Mouse (Mus musculus): Measurements from ENCODE around the gene Camk2g.
A peak's percentile ranks its signal among the peaks of the same experiment; 100 is the strongest.

Camk2g gene

GRCm38 (mm10) chr14:20786020-20786419, 7.9 kb downstream of the Camk2g start:
- no peak for DNase-seq (ENCODE audit: low read depth, low spot score)

GRCm38 (mm10) chr14:20785231-20785630, 8.7 kb downstream of the Camk2g start:
- DNase-seq (ENCODE audit: low read depth, low spot score): peak; percentile 84

- peak; percentile 27 for DNase-seq (ENCODE audit: low read depth, low spot score)
These were observed 9.2 kb downstream of the Camk2g start for GRCm38 (mm10) chr14:20784708-20785107.

GRCm38 (mm10) chr14:20783526-20783925, 10.4 kb downstream of the Camk2g start:
- DNase-seq (ENCODE audit: low read depth, low spot score): no peak

GRCm38 (mm10) chr14:20782860-20783259, 11.0 kb downstream of the Camk2g start:
- no peak for DNase-seq (ENCODE audit: low read depth, low spot score)

- no peak for DNase-seq (ENCODE audit: low read depth, low spot score)
These were observed 13.7 kb downstream of the Camk2g start for GRCm38 (mm10) chr14:20780217-20780616.

- no peak for DNase-seq (ENCODE audit: low read depth, low spot score)
These were observed 15.4 kb downstream of the Camk2g start for GRCm38 (mm10) chr14:20778496-20778895.

- DNase-seq (ENCODE audit: low read depth, low spot score): peak; percentile 56
These were observed 18.2 kb downstream of the Camk2g start for GRCm38 (mm10) chr14:20775661-20776060.

GRCm38 (mm10) chr14:20773410-20773809, 20.5 kb downstream of the Camk2g start:
- DNase-seq (ENCODE audit: low read depth, low spot score): no peak

- DNase-seq (ENCODE audit: low read depth, low spot score): no peak
These were observed 21.1 kb downstream of the Camk2g start for GRCm38 (mm10) chr14:20772808-20773207.

GRCm38 (mm10) chr14:20771941-20772340, 21.9 kb downstream of the Camk2g start:
- DNase-seq (ENCODE audit: low read depth, low spot score): no peak

- no peak for DNase-seq (ENCODE audit: low read depth, low spot score)
These were observed 25.3 kb downstream of the Camk2g start for GRCm38 (mm10) chr14:20768581-20768980.

GRCm38 (mm10) chr14:20767936-20768335, 26.0 kb downstream of the Camk2g start:
- no peak for DNase-seq (ENCODE audit: low read depth, low spot score)

- DNase-seq (ENCODE audit: low read depth, low spot score): peak; percentile 79
These were observed 28.1 kb downstream of the Camk2g start for GRCm38 (mm10) chr14:20765642-20766258.

- no peak for DNase-seq (ENCODE audit: low read depth, low spot score)
These were observed 28.9 kb downstream of the Camk2g start for GRCm38 (mm10) chr14:20764942-20765341.

- no peak for DNase-seq (ENCODE audit: low read depth, low spot score)
These were observed 35.0 kb downstream of the Camk2g start for GRCm38 (mm10) chr14:20758768-20759435.

- no peak for DNase-seq (ENCODE audit: low read depth, low spot score)
These were observed 36.4 kb downstream of the Camk2g start for GRCm38 (mm10) chr14:20757370-20757907.

- no peak for DNase-seq (ENCODE audit: low read depth, low spot score)
These were observed 40.1 kb downstream of the Camk2g start for GRCm38 (mm10) chr14:20753792-20754191.

- DNase-seq (ENCODE audit: low read depth, low spot score): no peak
These were observed 43.4 kb downstream of the Camk2g start for GRCm38 (mm10) chr14:20750503-20750902.

GRCm38 (mm10) chr14:20749494-20750051, 44.3 kb downstream of the Camk2g start:
- no peak for DNase-seq (ENCODE audit: low read depth, low spot score)

GRCm38 (mm10) chr14:20748388-20748787, 45.5 kb downstream of the Camk2g start:
- DNase-seq (ENCODE audit: low read depth, low spot score): no peak

GRCm38 (mm10) chr14:20746935-20747334, 47.0 kb downstream of the Camk2g start:
- no peak for DNase-seq (ENCODE audit: low read depth, low spot score)

GRCm38 (mm10) chr14:20743614-20744013, 50.3 kb downstream of the Camk2g start:
- DNase-seq (ENCODE audit: low read depth, low spot score): no peak
